Mouse (Mus musculus) heart, adult 2 months (tissue): ENCODE data around the gene Nr2f2. TPM values are rescaled to one million over a fixed set of nuclear protein-coding genes. Genes with fewer than 3 reads are reported as not detected.

Experiments used
- DNase-seq, 2 experiments: peaks; one replicate each; pipeline ENCODE4 v3.0.0; 2021
- H3K27ac ChIP-seq: fragments of 200-600 bp; 2 replicates; pipeline ENCODE4 v1.8.1; 2022
- H3K27me3 ChIP-seq: fragments of 200-500 bp; 2 replicates; pipeline ENCODE4 v1.6.1; 2012; ENCODE audit warnings: mild to moderate bottlenecking, low read length, inconsistent platforms, mixed read lengths; ENCODE audit not compliant: control insufficient read depth, insufficient read depth
- H3K36me3 ChIP-seq: fragments of 200-500 bp; 2 replicates; pipeline ENCODE4 v1.6.1; 2012; ENCODE audit warnings: low read length, inconsistent platforms; ENCODE audit not compliant: control insufficient read depth, insufficient read depth
- H3K4me1 ChIP-seq: fragments of 200-500 bp; 2 replicates; pipeline ENCODE4 v1.6.1; 2011; ENCODE audit warnings: low read length; ENCODE audit not compliant: control insufficient read depth, insufficient read depth
- H3K4me3 ChIP-seq: fragments of 200-600 bp; 2 replicates; pipeline ENCODE4 v1.8.1; 2022
- H3K79me2 ChIP-seq: fragments of 200-500 bp; replicated peaks from 2 replicates; pipeline ENCODE4 v1.6.1; 2012; ENCODE audit warnings: mild to moderate bottlenecking, inconsistent platforms, low read length, moderate library complexity, mixed read lengths; ENCODE audit not compliant: control insufficient read depth, insufficient read depth
- H3K9ac ChIP-seq: fragments of 200-500 bp; 2 replicates; pipeline ENCODE4 v1.6.1; 2012; ENCODE audit warnings: low read depth, mild to moderate bottlenecking, control low read depth, inconsistent platforms, low read length, mixed read lengths
- CTCF ChIP-seq: fragments of 200-600 bp; IDR thresholded peaks from 2 replicates; pipeline ENCODE4 v1.8.1; 2022; ENCODE audit warnings: antibody characterized with exemption, mild to moderate bottlenecking, moderate library complexity
- EP300 ChIP-seq: fragments of 200-500 bp; IDR thresholded peaks from 2 replicates; pipeline ENCODE4 v1.6.1; 2011; ENCODE audit warnings: low read depth, low read length, control low read depth; ENCODE audit not compliant: insufficient read depth
- POLR2A ChIP-seq: fragments of 200-500 bp; IDR thresholded peaks from 2 replicates; pipeline ENCODE4 v1.6.1; 2011; ENCODE audit warnings: mild to moderate bottlenecking, low read depth, low read length, control low read depth; ENCODE audit not compliant: insufficient read depth
- WGBS: fragments of 180-500 bp; shearing (Covaris S2); methylation state at CpG from one replicate; pipeline ENCODE4 v1.1.7; 2018; 5-methylcytosine and 5-hydroxymethylcytosine counted together
- intact Hi-C: fragments of 180-260 bp; cut with DNase I; formaldehyde crosslinking; loops from one replicate; pipeline ENCODE4 v1.15.1; 2025
- polyA plus RNA-seq: library from polyadenylated mRNA; depleted of rRNA; stranded (reverse); fragments of >200 nt; gene quantifications from 2 replicates; pipeline ENCODE4 v1.2.3, GENCODE M21; 2012
- total RNA-seq, 2 experiments: library from RNA; stranded (reverse); gene quantifications; 2 replicates each; pipeline ENCODE4 v1.2.3; 2021

The Nr2f2 gene
- total and polyA plus RNA-seq, 3 experiments = 16.4 to 39.3 (median 18.8) TPM

DNA sequence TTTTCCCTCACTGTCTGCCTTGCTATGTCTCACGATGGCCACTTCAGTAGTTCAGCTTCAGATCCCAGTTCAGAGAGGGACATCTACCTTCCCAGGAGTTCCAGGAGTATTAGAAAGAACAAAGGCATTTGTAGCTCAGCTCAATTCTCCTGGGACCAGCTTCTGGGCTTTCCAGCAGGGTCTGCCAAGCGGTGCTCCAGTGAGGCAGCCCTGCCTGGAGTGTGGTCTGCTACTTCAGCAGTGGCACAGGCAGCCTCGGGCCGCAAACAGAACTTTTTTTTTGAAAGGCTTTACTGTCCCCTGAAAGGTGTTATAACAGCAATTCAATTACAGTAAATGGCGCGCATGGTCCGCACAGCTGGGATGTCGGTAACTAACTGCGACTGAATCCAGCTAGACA, 42.5 kb downstream of the Nr2f2 start:
- WGBS = 25% methylated on average over 9 of the region's 9 CpGs
- H3K79me2 ChIP-seq = no peaks in the 10 kb centered on the region
- H3K9ac ChIP-seq = no peak overlapping the region
- H3K36me3 ChIP-seq = no peaks in the 10 kb centered on the region
- H3K4me3 ChIP-seq = no peak overlapping the region
- H3K4me1 ChIP-seq = no peaks in the 10 kb centered on the region
- H3K27ac ChIP-seq = no peak overlapping the region
- no peak for TF ChIP-seq CTCF
- TF ChIP-seq EP300 = no peak
- TF ChIP-seq POLR2A = no peak
- peaks cover 6% of the 10 kb centered on the region; the same call in 1 of the 2 replicates for H3K27me3 ChIP-seq
- DNase-seq = no peak
- intact Hi-C loops = loop anchor here (2.0 kb wide), 1 partner anchor 45 kb away; no protein-coding TSS in a partner anchor

DNA sequence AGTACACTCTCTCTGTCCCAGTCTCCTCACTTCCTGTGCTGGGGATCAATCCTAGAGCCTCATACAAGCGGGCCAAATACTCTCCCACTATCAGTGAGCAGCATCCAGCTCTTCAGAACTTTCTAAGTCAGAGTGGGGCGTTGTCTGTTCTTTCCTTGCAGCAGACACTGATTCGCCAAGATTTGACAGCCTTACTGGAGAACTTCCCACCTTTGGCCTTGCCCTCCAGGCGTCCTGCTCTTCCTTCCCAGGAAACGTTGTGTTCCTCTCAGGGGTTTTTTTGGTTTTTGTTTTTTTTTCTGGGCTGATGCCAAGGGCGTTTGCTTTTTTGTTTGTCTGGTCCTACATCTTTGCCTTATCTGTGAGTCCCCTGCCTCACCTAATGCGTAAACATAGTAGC, 60.8 kb downstream of the Nr2f2 start:
- H3K79me2 ChIP-seq = no peaks in the 10 kb centered on the region
- H3K4me3 ChIP-seq = no peak overlapping the region
- H3K36me3 ChIP-seq = no peaks in the 10 kb centered on the region
- H3K27ac ChIP-seq = no peak overlapping the region
- intact Hi-C loops = no loop called here
- no peaks in the 10 kb centered on the region for H3K4me1 ChIP-seq
- TF ChIP-seq CTCF (no peak), POLR2A (no peak), EP300 (no peak)
- WGBS = 26% methylated on average over 7 of the region's 7 CpGs
- no peak for DNase-seq
- H3K27me3 ChIP-seq = no peaks in the 10 kb centered on the region
- H3K9ac ChIP-seq = no peak overlapping the region

- intact Hi-C loops = no loop called here
- no peak for DNase-seq
- H3K4me3 ChIP-seq = no peak overlapping the region
- TF ChIP-seq POLR2A (no peak), CTCF (no peak), EP300 (no peak)
- no peaks in the 10 kb centered on the region for H3K4me1 ChIP-seq
- H3K27ac ChIP-seq = no peak overlapping the region
- H3K27me3 ChIP-seq = no peaks in the 10 kb centered on the region
- no peaks in the 10 kb centered on the region for H3K36me3 ChIP-seq
- no peaks in the 10 kb centered on the region for H3K79me2 ChIP-seq
- H3K9ac ChIP-seq = no peak overlapping the region
These were observed 62.1 kb downstream of the Nr2f2 start for GRCm38 (mm10) chr7:70304426-70304825.
